Mouse (Mus musculus): ENCODE results near the gene Adgrg1. TPM values are rescaled to one million over a fixed set of nuclear protein-coding genes. Genes with fewer than 3 reads are reported as not detected.

The Adgrg1 gene
- 45.2 and 46.1 TPM in 2 replicates for polyA plus RNA-seq (2015; fragmentation: Nextera tagmentation; extraction: Ambion mirVana)

GRCm38 (mm10) chr8:94974467-94975165 lies at the start of gene Adgrg1:
Gene Adgrg1 (plus strand): TSS chr8:94974751.
- Histone ChIP-seq H3K9me3 (replicated peaks) (no peaks in the 10 kb centered on the region), H3K27ac (replicated peaks) (peak within 1 kb of the TSS; percentile 74), H3K4me1 (replicated peaks) (peaks cover 82% of the 10 kb centered on the region), H3K9ac (no peak within 1 kb of the TSS), H3K4me2 (peak within 1 kb of the TSS; percentile 27), H3K27me3 (peaks cover 14% of the 10 kb centered on the region), H3K36me3 (replicated peaks) (no peaks in the 10 kb centered on the region), H3K4me3 (replicated peaks) (no peak within 1 kb of the TSS)
- ATAC-seq (ENCODE audit: insufficient read depth): peak; percentile 59
- WGBS (ENCODE audit: insufficient replicate concordance): 45% methylated on average over 7 of the region's 7 CpGs

- peaks cover 4% of the 10 kb centered on the region; the same call in 1 of the 2 replicates for H3K27me3 ChIP-seq
- H3K36me3 ChIP-seq (replicated peaks): no peaks in the 10 kb centered on the region
- H3K9ac ChIP-seq: no peak overlapping the region
- H3K4me1 ChIP-seq (replicated peaks): peaks cover 7% of the 10 kb centered on the region
- H3K27ac ChIP-seq (replicated peaks): no peak overlapping the region
- no peaks in the 10 kb centered on the region for H3K9me3 ChIP-seq (replicated peaks)
- no peak overlapping the region for H3K4me2 ChIP-seq
- 68% methylated on average over 3 of the region's 3 CpGs for WGBS (ENCODE audit: insufficient replicate concordance)
- no peak overlapping the region for H3K4me3 ChIP-seq (replicated peaks)
- no peak for ATAC-seq (ENCODE audit: insufficient read depth)
Measured at GRCm38 (mm10) chr8:94928227-94928626, 46.3 kb upstream of the Adgrg1 start.

DNA sequence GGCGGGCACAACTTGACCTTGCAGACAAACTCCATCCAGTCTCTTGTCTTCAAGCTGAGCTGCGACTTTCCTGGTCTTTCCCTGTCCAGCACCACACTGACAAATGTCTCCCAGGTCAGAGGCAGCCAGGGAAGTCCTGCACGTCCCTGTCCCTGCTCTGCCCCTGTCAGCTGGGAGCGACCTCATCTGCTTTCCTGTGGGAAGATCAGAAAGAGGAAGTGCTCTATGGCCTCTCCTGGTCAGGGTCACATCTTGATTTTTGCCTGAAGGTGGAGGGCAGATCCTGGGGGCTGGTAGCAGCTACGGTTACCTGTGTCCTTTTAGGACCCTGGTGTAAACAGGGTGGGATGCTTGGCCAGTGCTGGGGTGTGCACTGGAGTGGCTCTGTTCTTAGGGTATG lies 40.6 kb upstream of the Adgrg1 start:
- Histone ChIP-seq H3K27me3 (peaks cover 26% of the 10 kb centered on the region), H3K4me3 (replicated peaks) (no peak overlapping the region), H3K27ac (replicated peaks) (no peak overlapping the region), H3K9me3 (replicated peaks) (no peaks in the 10 kb centered on the region), H3K4me2 (no peak overlapping the region), H3K36me3 (replicated peaks) (no peaks in the 10 kb centered on the region), H3K4me1 (replicated peaks) (no peaks in the 10 kb centered on the region), H3K9ac (no peak overlapping the region)
- ATAC-seq (ENCODE audit: insufficient read depth): no peak
- WGBS (ENCODE audit: insufficient replicate concordance): 31% methylated on average over 5 of the region's 5 CpGs

DNA sequence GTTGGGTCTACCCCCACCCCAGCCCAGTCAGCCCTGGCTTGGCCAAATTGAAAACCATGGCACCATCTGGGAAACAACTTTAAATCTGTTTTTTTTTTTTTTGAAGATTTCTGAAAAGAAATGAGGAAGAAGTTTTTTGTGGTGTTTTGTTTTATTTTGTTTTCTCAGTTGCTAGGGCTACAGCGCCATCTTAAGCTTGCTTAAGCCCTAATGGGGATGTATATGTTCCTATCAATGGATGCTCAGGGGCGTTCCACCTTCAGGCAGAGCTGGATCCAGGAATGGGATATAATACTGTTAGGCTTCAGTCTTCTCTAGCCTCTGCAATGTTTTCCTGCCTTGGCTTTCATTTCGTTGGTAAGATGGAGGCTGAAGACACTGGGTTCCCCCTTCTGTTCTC lies 39.4 kb upstream of the Adgrg1 start:
- H3K27ac ChIP-seq (replicated peaks): no peak overlapping the region
- no peak overlapping the region for H3K4me3 ChIP-seq (replicated peaks)
- WGBS (ENCODE audit: insufficient replicate concordance): 44% methylated on average over 3 of the region's 3 CpGs
- no peaks in the 10 kb centered on the region for H3K4me1 ChIP-seq (replicated peaks)
- H3K27me3 ChIP-seq: peaks cover 23% of the 10 kb centered on the region; the same call in 1 of the 2 replicates
- no peaks in the 10 kb centered on the region for H3K36me3 ChIP-seq (replicated peaks)
- no peak overlapping the region for H3K9ac ChIP-seq
- H3K4me2 ChIP-seq: no peak overlapping the region
- ATAC-seq (ENCODE audit: insufficient read depth): no peak
- no peaks in the 10 kb centered on the region for H3K9me3 ChIP-seq (replicated peaks)

GRCm38 (mm10) chr8:94942566-94942965 lies 32.0 kb upstream of the Adgrg1 start:
- H3K9ac ChIP-seq: no peak overlapping the region
- no peak for ATAC-seq (ENCODE audit: insufficient read depth)
- WGBS (ENCODE audit: insufficient replicate concordance): 9% methylated on average over 6 of the region's 6 CpGs

GRCm38 (mm10) chr8:94945185-94945584 lies 29.4 kb upstream of the Adgrg1 start:
- Histone ChIP-seq H3K4me1 (replicated peaks) (peaks cover 4% of the 10 kb centered on the region; the same call in 1 of the 2 replicates), H3K9me3 (replicated peaks) (no peaks in the 10 kb centered on the region), H3K4me3 (replicated peaks) (no peak overlapping the region), H3K27me3 (peaks cover 21% of the 10 kb centered on the region), H3K4me2 (no peak overlapping the region), H3K27ac (replicated peaks) (no peak overlapping the region), H3K9ac (no peak overlapping the region), H3K36me3 (replicated peaks) (no peaks in the 10 kb centered on the region)
- 51% methylated on average over 6 of the region's 6 CpGs for WGBS (ENCODE audit: insufficient replicate concordance)
- ATAC-seq (ENCODE audit: insufficient read depth): no peak

More at GRCm38 (mm10) chr8:94942566-94942965, 32.0 kb upstream of the Adgrg1 start:
- Histone ChIP-seq H3K4me2 (no peak overlapping the region), H3K27me3 (peaks cover 28% of the 10 kb centered on the region), H3K36me3 (replicated peaks) (no peaks in the 10 kb centered on the region), H3K9me3 (replicated peaks) (no peaks in the 10 kb centered on the region), H3K4me3 (replicated peaks) (no peak overlapping the region), H3K4me1 (replicated peaks) (no peaks in the 10 kb centered on the region), H3K27ac (replicated peaks) (no peak overlapping the region)

DNA sequence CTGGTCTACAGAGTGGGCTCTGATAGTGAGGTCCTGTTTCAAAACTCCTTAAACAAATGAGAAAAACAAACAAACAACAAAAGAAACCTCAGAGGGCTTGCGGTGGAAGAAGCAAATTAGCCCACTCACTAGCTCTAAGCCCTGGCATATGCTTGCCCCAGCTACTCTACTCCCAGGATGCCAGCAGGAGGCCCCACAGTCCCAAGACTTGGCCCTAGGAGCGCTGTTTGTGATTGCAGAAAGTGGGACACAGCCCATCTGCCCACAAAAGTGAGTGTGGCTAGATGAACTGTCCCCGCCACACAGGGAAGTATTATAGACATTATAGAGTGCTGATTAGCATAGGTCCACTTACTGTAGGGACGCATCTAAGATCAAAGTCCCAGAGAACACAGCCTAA lies 26.1 kb upstream of the Adgrg1 start:
- no peaks in the 10 kb centered on the region for H3K9me3 ChIP-seq (replicated peaks)
- H3K36me3 ChIP-seq (replicated peaks): no peaks in the 10 kb centered on the region
- H3K9ac ChIP-seq: no peak overlapping the region
- H3K27ac ChIP-seq (replicated peaks): no peak overlapping the region
- H3K4me3 ChIP-seq (replicated peaks): no peak overlapping the region
- H3K4me1 ChIP-seq (replicated peaks): peaks cover 13% of the 10 kb centered on the region
- WGBS (ENCODE audit: insufficient replicate concordance): 77% methylated on average over 4 of the region's 4 CpGs
- ATAC-seq (ENCODE audit: insufficient read depth): no peak
- H3K27me3 ChIP-seq: peaks cover 2% of the 10 kb centered on the region; the same call in 1 of the 2 replicates
- no peak overlapping the region for H3K4me2 ChIP-seq

- WGBS (ENCODE audit: insufficient replicate concordance): 77% methylated on average over 4 of the region's 4 CpGs
- no peak overlapping the region for H3K27ac ChIP-seq (replicated peaks)
- no peak for ATAC-seq (ENCODE audit: insufficient read depth)
Measured at GRCm38 (mm10) chr8:94949010-94949409, 25.5 kb upstream of the Adgrg1 start.

DNA sequence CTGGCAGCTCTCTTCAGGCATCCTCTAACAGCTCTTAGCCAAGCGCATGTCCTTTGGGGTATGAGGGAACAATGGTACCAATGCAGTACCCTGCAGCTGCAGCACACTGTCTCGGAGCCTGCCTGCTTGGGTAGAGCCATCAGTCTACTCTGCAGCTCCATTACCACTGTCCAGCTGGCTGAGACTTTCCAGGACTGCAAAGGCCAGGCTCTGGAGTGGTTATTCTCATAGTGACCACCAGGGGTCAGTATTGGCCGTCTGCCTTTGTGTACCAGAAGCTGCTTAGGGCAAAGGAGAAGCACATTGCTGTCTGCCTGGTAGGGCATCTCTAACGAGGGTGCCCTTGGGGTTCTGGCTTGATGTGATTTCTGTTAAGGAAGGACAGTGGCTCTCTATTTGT lies 24.5 kb upstream of the Adgrg1 start:
- no peak overlapping the region for H3K4me2 ChIP-seq
- no peaks in the 10 kb centered on the region for H3K9me3 ChIP-seq (replicated peaks)
- H3K4me1 ChIP-seq (replicated peaks): peaks cover 29% of the 10 kb centered on the region
- 19% methylated on average over 4 of the region's 4 CpGs for WGBS (ENCODE audit: insufficient replicate concordance)
- no peaks in the 10 kb centered on the region for H3K36me3 ChIP-seq (replicated peaks)
- H3K27ac ChIP-seq (replicated peaks): no peak overlapping the region
- no peak overlapping the region for H3K4me3 ChIP-seq (replicated peaks)
- ATAC-seq (ENCODE audit: insufficient read depth): peak; percentile 40; the same call in 1 of the 2 replicates
- H3K27me3 ChIP-seq: no peaks in the 10 kb centered on the region; the same call in 1 of the 2 replicates
- no peak overlapping the region for H3K9ac ChIP-seq

More at GRCm38 (mm10) chr8:94949010-94949409, 25.5 kb upstream of the Adgrg1 start:
- Histone ChIP-seq H3K4me2 (no peak overlapping the region), H3K27me3 (no peaks in the 10 kb centered on the region; the same call in 1 of the 2 replicates), H3K9me3 (replicated peaks) (no peaks in the 10 kb centered on the region), H3K36me3 (replicated peaks) (no peaks in the 10 kb centered on the region), H3K4me1 (replicated peaks) (peaks cover 19% of the 10 kb centered on the region), H3K9ac (no peak overlapping the region), H3K4me3 (replicated peaks) (no peak overlapping the region)

DNA sequence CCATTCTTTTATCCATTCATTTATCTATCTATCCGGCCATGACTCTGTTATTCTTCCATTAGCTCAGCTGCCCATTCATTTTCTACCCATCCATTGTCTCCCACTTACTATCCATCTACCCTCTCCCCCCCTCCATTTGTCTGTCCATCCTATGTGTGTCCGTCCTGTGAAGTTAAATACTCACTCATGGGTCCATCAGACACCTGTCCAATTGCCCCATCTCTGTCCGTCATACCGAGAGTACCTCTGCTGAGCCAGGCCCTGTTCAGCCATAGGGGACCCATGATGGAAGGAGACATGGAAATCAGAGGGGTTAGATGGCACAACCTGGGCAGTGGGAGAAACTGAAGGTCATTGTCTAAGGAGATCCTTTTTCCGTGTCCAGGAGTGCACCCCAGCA lies 24.1 kb upstream of the Adgrg1 start:
- no peak for ATAC-seq (ENCODE audit: insufficient read depth)
- H3K36me3 ChIP-seq (replicated peaks): no peaks in the 10 kb centered on the region
- H3K9ac ChIP-seq: no peak overlapping the region
- no peaks in the 10 kb centered on the region for H3K9me3 ChIP-seq (replicated peaks)
- no peak overlapping the region for H3K27ac ChIP-seq (replicated peaks)
- no peak overlapping the region for H3K4me2 ChIP-seq
- WGBS (ENCODE audit: insufficient replicate concordance): 69% methylated on average over 5 of the region's 5 CpGs
- H3K4me1 ChIP-seq (replicated peaks): peaks cover 33% of the 10 kb centered on the region
- no peaks in the 10 kb centered on the region for H3K27me3 ChIP-seq
- H3K4me3 ChIP-seq (replicated peaks): no peak overlapping the region

DNA sequence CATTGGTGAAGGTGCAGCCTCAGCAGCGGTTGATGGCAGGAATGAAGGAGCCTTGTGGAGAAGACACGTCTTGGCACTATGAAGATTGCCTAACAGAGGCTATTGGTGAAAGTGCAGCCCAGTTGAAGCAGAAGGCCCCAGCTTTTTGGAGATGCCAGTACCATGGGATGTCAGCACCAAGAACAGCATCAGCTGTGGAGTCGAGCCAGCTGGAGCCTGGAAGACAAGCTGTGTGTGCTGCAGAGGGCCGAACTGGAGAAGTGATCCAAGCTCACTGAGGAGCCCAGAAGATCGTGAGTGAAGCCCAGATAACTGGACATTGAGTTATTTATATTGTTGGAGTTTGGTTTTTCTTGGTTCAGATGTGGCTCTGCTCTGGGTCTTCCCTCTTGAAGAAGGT lies 22.5 kb upstream of the Adgrg1 start:
- whole genome bisulfite sequencing (ENCODE audit: insufficient replicate concordance): 71% methylated on average over 5 of the region's 5 CpGs
- H3K36me3 ChIP-seq (replicated peaks): no peaks in the 10 kb centered on the region
- no peak overlapping the region for H3K4me2 ChIP-seq
- H3K4me3 ChIP-seq (replicated peaks): no peak overlapping the region
- no peaks in the 10 kb centered on the region for H3K27me3 ChIP-seq
- ATAC-seq (ENCODE audit: insufficient read depth): no peak
- no peak overlapping the region for H3K9ac ChIP-seq
- no peaks in the 10 kb centered on the region for H3K9me3 ChIP-seq (replicated peaks)
- no peak overlapping the region for H3K27ac ChIP-seq (replicated peaks)
- H3K4me1 ChIP-seq (replicated peaks): peaks cover 42% of the 10 kb centered on the region
